Mouse (Mus musculus): ENCODE data around the gene Mier2.

- TF ChIP-seq CTCF (IDR thresholded peaks at IDR 0.05; ENCODE audit: low read depth, low read length): no peak
- TF ChIP-seq POLR2A (IDR thresholded peaks at IDR 0.05; ENCODE audit: insufficient read depth, low read length): no peak
- TF ChIP-seq EP300 (IDR thresholded peaks at IDR 0.05; ENCODE audit: insufficient read depth, low read depth, low read length): no peak
Measured at GRCm38 (mm10) chr10:79556951-79557350, 2.0 kb upstream of the Mier2 start.

Data from ES-Bruce4 (cell line).